Mouse (Mus musculus): ENCODE measurements at regions not wholly inside any gene's neighbourhood (a gene's known extent, or its start where the extent isn't known, plus 50 kb on each side); places are given as distances from the start of the nearest gene placed in this dataset.
A peak's percentile ranks its signal among the peaks of the same experiment; 100 is the strongest.

GRCm38 (mm10) chr5:119575124-119575523, 95.3 kb upstream of the Tbx3 start:
- 12% methylated on average over 14 of the region's 14 CpGs for WGBS
- Histone ChIP-seq H3K9me3 (ENCODE audit: low read length) (no peaks in the 10 kb centered on the region), H3K4me2 (replicated peaks; ENCODE audit: low read depth, low read length) (no peak overlapping the region), H3K27ac (ENCODE audit: low read length) (no peak overlapping the region), H3K4me1 (ENCODE audit: insufficient read depth, low read depth, low read length) (no peaks in the 10 kb centered on the region), H3K9ac (replicated peaks; ENCODE audit: low read depth) (no peak overlapping the region), H3K4me3 (ENCODE audit: low read depth, low read length) (no peak overlapping the region), H3K36me3 (ENCODE audit: insufficient read depth, low read length) (no peaks in the 10 kb centered on the region), H3K27me3 (replicated peaks; ENCODE audit: insufficient read depth, low read length) (no peaks in the 10 kb centered on the region)
- ATAC-seq (peak; percentile 5; the same call in 1 of the 2 replicates), DNase-seq (ENCODE audit: low spot score) (no peak)
- no peak for TF ChIP-seq CTCF (IDR thresholded peaks at IDR 0.05)
- no peak for TF ChIP-seq EP300 (IDR thresholded peaks at IDR 0.05)

GRCm38 (mm10) chr5:119579288-119579687, 91.2 kb upstream of the Tbx3 start:
- DNase-seq (ENCODE audit: low spot score) (no peak), ATAC-seq (no peak)
- WGBS = 89% methylated on average over 2 of the region's 2 CpGs
- Histone ChIP-seq H3K27me3 (replicated peaks; ENCODE audit: insufficient read depth, low read length) (no peaks in the 10 kb centered on the region), H3K27ac (ENCODE audit: low read length) (no peak overlapping the region), H3K9ac (replicated peaks; ENCODE audit: low read depth) (no peak overlapping the region), H3K4me1 (ENCODE audit: insufficient read depth, low read depth, low read length) (no peaks in the 10 kb centered on the region), H3K36me3 (ENCODE audit: insufficient read depth, low read length) (no peaks in the 10 kb centered on the region), H3K9me3 (ENCODE audit: low read length) (no peaks in the 10 kb centered on the region), H3K4me3 (ENCODE audit: low read depth, low read length) (no peak overlapping the region), H3K4me2 (replicated peaks; ENCODE audit: low read depth, low read length) (no peak overlapping the region)
- no peak for TF ChIP-seq EP300 (IDR thresholded peaks at IDR 0.05)
- no peak for TF ChIP-seq CTCF (IDR thresholded peaks at IDR 0.05)

- Histone ChIP-seq H3K4me3 (ENCODE audit: low read depth, low read length) (no peak overlapping the region), H3K27ac (ENCODE audit: low read length) (no peak overlapping the region), H3K36me3 (ENCODE audit: insufficient read depth, low read length) (no peaks in the 10 kb centered on the region), H3K9me3 (ENCODE audit: low read length) (no peaks in the 10 kb centered on the region), H3K9ac (replicated peaks; ENCODE audit: low read depth) (no peak overlapping the region), H3K4me1 (ENCODE audit: insufficient read depth, low read depth, low read length) (no peaks in the 10 kb centered on the region), H3K4me2 (replicated peaks; ENCODE audit: low read depth, low read length) (no peak overlapping the region), H3K27me3 (replicated peaks; ENCODE audit: insufficient read depth, low read length) (no peaks in the 10 kb centered on the region)
- DNase-seq (ENCODE audit: low spot score) (no peak), ATAC-seq (no peak)
- WGBS = 53% methylated on average over 2 of the region's 2 CpGs
- TF ChIP-seq CTCF (IDR thresholded peaks at IDR 0.05) = no peak
- no peak for TF ChIP-seq EP300 (IDR thresholded peaks at IDR 0.05)
Observed at GRCm38 (mm10) chr5:119579806-119580205, 90.7 kb upstream of the Tbx3 start.

GRCm38 (mm10) chr5:119580395-119580794, 90.1 kb upstream of the Tbx3 start:
- Histone ChIP-seq H3K27ac (ENCODE audit: low read length) (no peak overlapping the region), H3K36me3 (ENCODE audit: insufficient read depth, low read length) (no peaks in the 10 kb centered on the region), H3K9ac (replicated peaks; ENCODE audit: low read depth) (no peak overlapping the region), H3K4me3 (ENCODE audit: low read depth, low read length) (no peak overlapping the region), H3K4me2 (replicated peaks; ENCODE audit: low read depth, low read length) (no peak overlapping the region), H3K9me3 (ENCODE audit: low read length) (no peaks in the 10 kb centered on the region), H3K27me3 (replicated peaks; ENCODE audit: insufficient read depth, low read length) (no peaks in the 10 kb centered on the region), H3K4me1 (ENCODE audit: insufficient read depth, low read depth, low read length) (no peaks in the 10 kb centered on the region)
- WGBS = 28% methylated on average over 6 of the region's 6 CpGs
- DNase-seq (ENCODE audit: low spot score) = no peak
- ATAC-seq = no peak
- TF ChIP-seq EP300 (IDR thresholded peaks at IDR 0.05) (no peak), CTCF (IDR thresholded peaks at IDR 0.05) (0 out of 2 replicates have a peak, but pooled peaks have one; percentile 8)

- no peaks in the 10 kb centered on the region for H3K4me1 ChIP-seq (ENCODE audit: insufficient read depth, low read depth, low read length)
- WGBS = 33% methylated on average over 2 of the region's 2 CpGs
- no peak for DNase-seq (ENCODE audit: low spot score)
- H3K4me3 ChIP-seq (ENCODE audit: low read depth, low read length) = no peak overlapping the region
- ATAC-seq = no peak
- H3K9me3 ChIP-seq (ENCODE audit: low read length) = no peaks in the 10 kb centered on the region
- H3K36me3 ChIP-seq (ENCODE audit: insufficient read depth, low read length) = no peaks in the 10 kb centered on the region
- no peak overlapping the region for H3K9ac ChIP-seq (replicated peaks; ENCODE audit: low read depth)
- TF ChIP-seq CTCF (IDR thresholded peaks at IDR 0.05) (no peak), EP300 (IDR thresholded peaks at IDR 0.05) (no peak)
- H3K27ac ChIP-seq (ENCODE audit: low read length) = no peak overlapping the region
- no peaks in the 10 kb centered on the region for H3K27me3 ChIP-seq (replicated peaks; ENCODE audit: insufficient read depth, low read length)
- H3K4me2 ChIP-seq (replicated peaks; ENCODE audit: low read depth, low read length) = no peak overlapping the region
Observed at GRCm38 (mm10) chr5:119580798-119581197, 89.7 kb upstream of the Tbx3 start.

- no peak for TF ChIP-seq CTCF (IDR thresholded peaks at IDR 0.05)
- no peak for TF ChIP-seq EP300 (IDR thresholded peaks at IDR 0.05)
- no peaks in the 10 kb centered on the region for H3K27me3 ChIP-seq (replicated peaks; ENCODE audit: insufficient read depth, low read length)
- H3K4me1 ChIP-seq (ENCODE audit: insufficient read depth, low read depth, low read length) = 0 out of 2 replicates have a peak, but pooled peaks cover 4% of the 10 kb centered on the region
- no peaks in the 10 kb centered on the region for H3K9me3 ChIP-seq (ENCODE audit: low read length)
- H3K9ac ChIP-seq (replicated peaks; ENCODE audit: low read depth) = no peak overlapping the region
- 68% methylated on average over 2 of the region's 2 CpGs for WGBS
- H3K4me2 ChIP-seq (replicated peaks; ENCODE audit: low read depth, low read length) = no peak overlapping the region
- ATAC-seq (no peak), DNase-seq (ENCODE audit: low spot score) (no peak)
- no peak overlapping the region for H3K27ac ChIP-seq (ENCODE audit: low read length)
- no peaks in the 10 kb centered on the region for H3K36me3 ChIP-seq (ENCODE audit: insufficient read depth, low read length)
- H3K4me3 ChIP-seq (ENCODE audit: low read depth, low read length) = no peak overlapping the region
Observed at GRCm38 (mm10) chr5:119584389-119584788, 86.1 kb upstream of the Tbx3 start.

GRCm38 (mm10) chr5:119584914-119585313, 85.6 kb upstream of the Tbx3 start:
- no peaks in the 10 kb centered on the region for H3K36me3 ChIP-seq (ENCODE audit: insufficient read depth, low read length)
- ATAC-seq (no peak), DNase-seq (ENCODE audit: low spot score) (no peak)
- no peak overlapping the region for H3K9ac ChIP-seq (replicated peaks; ENCODE audit: low read depth)
- no peak overlapping the region for H3K4me3 ChIP-seq (ENCODE audit: low read depth, low read length)
- no peak overlapping the region for H3K27ac ChIP-seq (ENCODE audit: low read length)
- H3K4me2 ChIP-seq (replicated peaks; ENCODE audit: low read depth, low read length) = no peak overlapping the region
- no peak for TF ChIP-seq CTCF (IDR thresholded peaks at IDR 0.05)
- no peak for TF ChIP-seq EP300 (IDR thresholded peaks at IDR 0.05)
- no peaks in the 10 kb centered on the region for H3K27me3 ChIP-seq (replicated peaks; ENCODE audit: insufficient read depth, low read length)
- H3K9me3 ChIP-seq (ENCODE audit: low read length) = no peaks in the 10 kb centered on the region
- 0 out of 2 replicates have a peak, but pooled peaks cover 4% of the 10 kb centered on the region for H3K4me1 ChIP-seq (ENCODE audit: insufficient read depth, low read depth, low read length)
- WGBS = 90% methylated on average over 5 of the region's 5 CpGs

All from lung, postnatal 0 days (tissue).